Mouse (Mus musculus): ENCODE results near the gene Rpl7l1.
"Not testable (repeated sequence)": the region's sequence is repeated elsewhere in the genome, so short reads cannot be mapped to it uniquely, and the experiment has no call there.

Gene Rpl7l1

GRCm38 (mm10) chr17:46782341-46783221 lies at the start of gene Rpl7l1:
Gene Rpl7l1, minus strand, starts transcription at chr17:46782672.
- DNase-seq = peak; percentile 94

DNA sequence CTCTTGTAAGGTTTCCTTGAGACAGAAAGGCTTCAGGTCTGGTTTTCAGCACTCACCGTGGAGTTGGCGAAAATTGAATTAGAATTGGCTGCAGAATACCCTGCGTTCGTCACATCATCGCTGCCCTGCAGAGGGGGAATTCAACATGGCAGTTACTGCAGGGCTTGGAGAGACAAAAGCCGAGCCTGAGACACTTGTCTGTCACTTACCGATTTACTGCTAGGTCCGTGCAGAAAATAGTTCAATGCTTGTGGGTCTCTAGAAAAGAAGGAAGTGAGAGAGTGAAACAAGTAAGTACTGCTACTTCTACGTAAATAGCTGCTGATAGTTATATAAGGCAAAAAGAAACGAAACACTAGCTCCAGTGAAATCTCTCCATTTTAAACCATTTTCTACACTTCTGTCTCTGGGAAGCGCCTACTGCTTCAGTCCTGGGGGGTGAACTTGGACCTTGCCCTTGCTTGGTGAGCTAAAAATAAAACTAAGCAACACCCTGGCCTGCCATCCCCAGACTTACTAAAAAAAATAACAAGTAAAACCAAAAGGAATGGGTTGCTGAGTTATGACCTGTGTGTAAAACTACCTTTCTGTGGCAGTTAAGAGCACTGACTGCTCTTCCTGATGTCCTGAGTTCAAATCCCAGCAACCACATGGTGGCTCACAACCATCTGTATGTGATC lies 47.5 kb upstream of the Rpl7l1 start:
- DNase-seq = peak; percentile 66

DNA sequence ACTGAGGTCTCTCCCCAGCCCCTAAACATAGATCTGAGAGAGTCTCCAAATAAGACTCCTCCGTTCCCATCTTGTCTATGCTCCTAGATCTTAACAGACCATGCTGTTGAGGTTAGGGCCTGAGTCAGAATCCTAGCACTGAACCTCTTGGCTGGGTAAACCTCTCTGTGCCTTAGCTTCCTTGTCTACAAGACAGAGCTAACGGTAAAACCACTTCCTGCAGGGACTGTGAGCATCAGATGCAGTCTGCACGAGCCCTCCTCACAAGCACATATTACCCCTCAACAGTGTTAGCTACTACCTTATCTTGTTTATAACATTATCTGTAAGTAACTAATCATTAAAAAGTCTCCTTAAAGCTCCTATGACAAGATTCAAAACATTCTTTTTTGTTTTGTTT lies 46.5 kb upstream of the Rpl7l1 start:
- DNase-seq = no peak

DNA sequence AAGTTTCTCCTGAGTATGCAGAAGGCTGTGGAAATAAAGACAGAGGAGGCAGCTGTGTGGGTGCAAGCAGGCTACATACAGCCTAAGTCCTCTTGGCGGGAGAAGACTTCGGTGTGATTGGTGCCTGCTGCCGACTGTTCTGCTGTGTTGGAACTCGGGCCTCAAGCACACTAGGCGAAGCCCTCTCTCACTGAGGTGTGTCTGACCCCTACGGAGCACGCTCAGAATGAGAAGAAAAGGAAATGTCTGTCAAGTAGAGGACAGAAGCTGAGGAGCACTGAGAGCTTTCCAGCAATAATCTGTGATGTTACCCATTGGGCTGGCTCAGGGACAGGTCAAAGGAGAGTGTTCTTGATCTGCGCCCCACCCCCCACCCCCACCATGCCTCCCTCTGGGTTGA lies 40.6 kb upstream of the Rpl7l1 start:
- no peak for DNase-seq

DNA sequence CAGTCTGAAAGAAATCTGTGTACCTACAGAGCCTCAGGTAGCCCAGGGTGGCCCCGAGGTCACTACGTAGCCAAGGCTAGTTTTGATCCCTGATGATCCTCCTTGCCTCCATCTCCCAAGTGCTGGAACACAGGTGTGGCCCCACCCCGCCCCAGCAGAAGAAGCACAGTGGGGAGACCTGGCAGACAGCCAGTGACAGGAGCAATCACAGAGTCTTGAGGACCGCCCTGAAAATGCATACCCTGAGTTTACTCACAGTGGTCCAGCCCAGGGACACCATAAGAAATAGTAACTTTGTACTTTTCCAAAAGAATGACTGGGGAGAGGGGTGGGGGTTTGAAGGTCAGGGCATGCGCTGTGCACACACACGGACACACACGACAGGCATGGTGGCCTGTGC lies 38.2 kb upstream of the Rpl7l1 start:
- DNase-seq = no peak

DNA sequence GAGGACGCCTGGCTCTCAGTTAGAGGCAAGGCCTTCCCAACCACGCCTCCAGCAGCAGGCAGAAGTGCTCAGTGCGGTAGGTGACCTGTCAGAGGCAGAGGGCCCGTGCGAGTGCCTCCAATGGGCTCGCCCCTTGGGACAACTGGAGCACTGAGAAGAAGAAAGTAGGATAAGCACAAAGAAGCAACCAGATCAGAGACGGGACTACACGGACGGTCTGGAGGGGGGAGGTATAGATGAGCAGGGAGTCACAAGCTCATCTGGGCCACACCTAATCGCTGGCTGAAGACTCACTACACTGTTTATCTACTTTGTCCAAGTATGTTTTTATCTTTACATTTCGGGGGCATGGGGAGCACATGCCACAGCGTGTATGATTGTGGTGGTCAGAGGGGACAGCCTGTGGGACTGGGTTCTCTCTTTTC lies 35.3 kb upstream of the Rpl7l1 start:
- DNase-seq = no peak

DNA sequence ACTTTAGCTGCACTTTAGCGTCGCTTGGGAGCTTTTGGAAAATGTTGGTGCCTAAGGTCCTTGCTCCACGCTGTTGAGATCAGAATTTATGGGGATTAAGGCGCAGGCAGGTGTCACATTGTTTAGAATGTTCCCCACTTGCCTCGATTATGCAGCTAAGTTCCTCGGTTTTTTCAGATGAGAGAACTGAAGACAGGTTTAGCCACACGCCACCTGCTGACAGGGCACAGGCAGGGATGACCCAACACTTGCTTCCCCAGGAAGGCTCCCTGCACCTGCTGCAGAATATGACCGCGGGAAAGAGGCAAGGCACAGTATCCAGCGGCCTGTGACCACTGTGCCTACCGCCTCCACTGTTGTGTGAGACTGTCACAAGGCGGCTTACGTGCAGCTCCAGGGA lies 33.8 kb upstream of the Rpl7l1 start:
- DNase-seq = no peak

DNA sequence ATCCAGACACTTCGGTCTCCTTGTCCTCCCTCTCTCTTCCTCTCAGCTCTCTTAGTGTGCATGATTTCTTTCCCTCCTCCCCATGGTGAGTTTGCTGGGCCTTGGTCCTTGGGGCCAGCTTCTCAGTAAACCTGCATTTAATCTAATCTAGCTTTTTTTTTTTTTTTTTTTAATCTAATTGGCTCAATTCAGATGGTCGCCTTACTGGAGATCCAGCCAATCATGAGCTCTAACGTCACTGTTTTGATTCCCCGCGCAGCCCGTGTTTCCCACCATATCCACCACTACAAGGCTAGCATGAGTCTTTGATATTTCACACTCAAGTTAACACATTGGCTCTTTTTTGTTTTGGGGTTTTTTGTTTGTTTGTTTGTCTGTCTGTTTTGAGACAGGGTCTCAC lies 32.0 kb upstream of the Rpl7l1 start:
- no peak for DNase-seq

DNA sequence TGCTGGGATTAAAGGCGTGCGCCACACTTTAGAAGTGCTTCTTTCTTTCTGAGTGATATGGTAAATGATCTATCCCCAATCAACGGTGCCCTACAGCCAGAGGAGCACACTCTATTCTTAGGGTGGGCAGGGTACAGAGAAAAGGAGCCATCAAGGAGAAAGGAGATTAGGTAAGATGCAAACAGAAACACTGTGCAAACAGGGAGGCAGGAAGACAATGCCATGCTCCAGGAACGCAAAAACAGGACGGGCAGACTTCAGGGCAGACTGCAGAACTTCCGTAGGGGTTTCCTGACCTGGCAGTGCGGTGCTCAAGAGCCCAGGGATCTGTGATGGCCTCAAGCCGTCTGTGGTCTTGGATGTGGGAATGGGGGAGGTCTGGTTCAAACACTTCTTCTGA lies 31.2 kb upstream of the Rpl7l1 start:
- no peak for DNase-seq

- no peak for DNase-seq
These were observed 30.0 kb upstream of the Rpl7l1 start for GRCm38 (mm10) chr17:46812442-46812841.

DNA sequence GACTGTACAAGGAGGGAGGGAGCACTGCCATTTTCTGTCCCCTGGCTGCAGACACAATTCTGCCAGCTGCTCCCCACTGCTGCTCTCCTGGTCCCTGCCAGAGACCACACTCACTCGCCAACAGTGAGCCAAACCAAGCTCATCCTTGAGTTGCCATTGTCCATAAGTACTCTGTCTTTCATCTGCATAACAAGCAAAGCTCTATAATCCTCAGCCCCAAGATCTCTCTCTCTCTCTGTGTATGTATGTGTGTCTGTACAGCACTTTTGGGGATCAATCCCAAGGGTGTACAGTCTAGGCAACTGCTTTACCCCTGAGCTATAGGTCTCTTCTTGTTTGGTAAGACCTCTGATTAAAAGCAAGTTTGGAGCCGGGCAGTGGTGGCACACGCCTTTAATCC lies 28.2 kb upstream of the Rpl7l1 start:
- no peak for DNase-seq

- DNase-seq = no peak
These were observed 26.8 kb upstream of the Rpl7l1 start for GRCm38 (mm10) chr17:46809131-46809830.

DNA sequence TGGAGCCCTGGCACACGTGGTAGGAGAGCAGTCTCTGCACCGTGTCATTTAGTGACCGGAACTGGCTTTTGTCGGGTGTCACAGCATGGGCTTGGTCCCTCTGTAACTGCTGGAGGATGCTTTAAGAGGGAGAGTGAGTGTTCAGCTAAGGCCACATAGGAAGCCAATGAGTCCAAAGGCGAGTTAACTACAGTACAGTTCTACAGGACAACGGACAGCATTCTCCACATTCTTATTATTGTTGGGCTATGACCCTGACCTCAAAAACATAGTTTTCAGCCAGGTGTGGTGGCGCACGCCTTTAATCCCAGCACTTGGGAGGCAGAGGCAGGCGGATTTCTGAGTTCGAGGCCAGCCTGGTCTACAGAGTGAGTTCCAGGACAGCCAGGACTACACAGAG lies 25.9 kb upstream of the Rpl7l1 start:
- no peak for DNase-seq

DNA sequence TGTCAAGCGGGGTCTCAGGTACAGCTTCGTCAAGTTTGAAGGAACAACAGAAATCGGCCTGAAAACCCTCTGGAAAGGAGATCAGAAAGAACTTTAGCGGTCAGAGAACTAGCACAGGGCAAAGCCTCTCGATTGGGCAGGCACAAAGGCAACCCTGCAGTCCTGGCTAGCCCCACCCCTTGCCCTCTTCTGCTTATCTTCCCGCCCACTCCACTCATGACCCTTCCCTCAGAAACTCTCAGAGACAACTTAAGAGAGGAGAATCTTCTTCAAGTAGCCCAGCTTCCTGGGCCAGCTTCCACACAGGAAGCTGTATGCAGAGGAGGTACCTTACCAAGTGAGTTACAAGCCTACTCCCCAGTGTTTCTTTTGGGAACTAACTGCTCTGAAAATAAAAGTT lies 19.3 kb upstream of the Rpl7l1 start:
- DNase-seq = no peak

GRCm38 (mm10) chr17:46799680-46800079 lies 17.2 kb upstream of the Rpl7l1 start:
- no peak for DNase-seq

- no peak for DNase-seq
These were observed 14.9 kb upstream of the Rpl7l1 start for GRCm38 (mm10) chr17:46797386-46797785.

GRCm38 (mm10) chr17:46796743-46797142 lies 14.3 kb upstream of the Rpl7l1 start:
- DNase-seq = no peak

- no peak for DNase-seq
These were observed 10.5 kb upstream of the Rpl7l1 start for GRCm38 (mm10) chr17:46792963-46793362.

DNA sequence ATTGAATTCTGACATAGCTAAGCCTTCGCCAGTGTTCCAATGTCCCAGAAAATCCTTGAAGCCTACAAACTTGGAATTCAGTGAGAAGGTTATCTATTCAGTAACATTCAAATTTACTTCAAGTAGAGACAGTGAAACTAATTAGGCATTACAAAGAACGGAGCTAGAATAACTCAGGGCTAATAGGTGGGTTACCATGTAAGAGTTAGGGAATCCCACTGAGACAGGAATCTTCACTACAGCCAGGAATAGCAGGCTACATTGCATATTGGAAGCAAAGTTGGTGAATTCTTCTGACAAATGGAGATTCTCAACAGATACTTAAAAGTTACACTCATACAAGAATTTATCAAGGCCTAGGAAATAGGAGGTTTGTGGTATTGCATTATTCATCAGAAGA lies 5.5 kb upstream of the Rpl7l1 start:
- not testable (repeated sequence) for DNase-seq

- DNase-seq = no peak
These were observed 4.5 kb upstream of the Rpl7l1 start for GRCm38 (mm10) chr17:46786952-46787351.

GRCm38 (mm10) chr17:46783222-46783565 lies 722 bp upstream of the Rpl7l1 start:
- DNase-seq = no peak

DNA sequence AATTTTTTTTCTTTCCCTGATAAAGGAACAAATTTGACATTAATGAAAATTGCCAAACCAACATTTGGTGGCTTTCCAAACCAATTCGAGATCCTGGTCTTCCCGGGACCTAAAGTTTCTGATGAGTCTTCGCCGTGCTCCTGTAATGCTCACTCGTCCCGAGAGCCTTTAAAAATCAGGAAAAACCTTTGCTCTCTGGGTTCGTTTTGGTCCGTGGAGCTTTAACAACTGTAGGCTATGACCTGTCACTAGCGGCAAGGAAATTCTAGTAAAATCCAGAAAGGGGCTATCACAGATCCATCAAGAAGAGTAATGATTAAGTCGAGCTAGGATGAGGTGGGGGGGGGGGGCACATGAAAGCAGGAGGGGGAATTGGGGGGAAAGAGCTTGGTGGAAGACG lies 596 bp downstream of the Rpl7l1 start:
- DNase-seq = peak; percentile 46

DNA sequence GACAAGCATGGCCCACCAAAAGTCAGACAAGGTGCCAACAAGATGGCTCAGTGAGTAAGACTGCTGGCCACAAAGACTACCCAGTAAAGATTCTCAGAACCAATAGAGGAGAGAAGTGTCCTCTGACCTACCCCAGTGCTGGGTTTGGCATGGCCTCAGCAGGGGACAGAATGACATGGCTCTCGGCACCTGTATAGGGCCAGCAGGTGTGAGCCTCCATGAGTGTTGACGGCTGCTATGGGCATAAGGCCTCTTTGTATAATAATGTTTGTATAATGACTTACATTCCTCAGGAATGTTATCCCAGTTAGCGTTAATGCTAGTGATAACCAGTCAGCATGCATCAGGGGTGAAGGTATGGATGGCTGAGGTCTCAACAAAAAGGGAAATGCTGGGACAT lies 6.4 kb downstream of the Rpl7l1 start:
- DNase-seq = no peak

GRCm38 (mm10) chr17:46775070-46775469 lies 7.4 kb downstream of the Rpl7l1 start:
- DNase-seq = no peak
